Mouse (Mus musculus) bone marrow macrophage, adult 2 months (primary cell): ENCODE data around the gene Erich3.

Experiments used
- CTCF ChIP-seq: IDR thresholded peaks from 2 replicates; pipeline ENCODE4 v1.5.1; 2012; ENCODE audit warnings: low read depth, mild to moderate bottlenecking, low read length, moderate library complexity
- POLR2A ChIP-seq: IDR thresholded peaks from 2 replicates; pipeline ENCODE4 v1.6.1; 2012; ENCODE audit warnings: mild to moderate bottlenecking, low read depth, low read length, borderline replicate concordance

DNA sequence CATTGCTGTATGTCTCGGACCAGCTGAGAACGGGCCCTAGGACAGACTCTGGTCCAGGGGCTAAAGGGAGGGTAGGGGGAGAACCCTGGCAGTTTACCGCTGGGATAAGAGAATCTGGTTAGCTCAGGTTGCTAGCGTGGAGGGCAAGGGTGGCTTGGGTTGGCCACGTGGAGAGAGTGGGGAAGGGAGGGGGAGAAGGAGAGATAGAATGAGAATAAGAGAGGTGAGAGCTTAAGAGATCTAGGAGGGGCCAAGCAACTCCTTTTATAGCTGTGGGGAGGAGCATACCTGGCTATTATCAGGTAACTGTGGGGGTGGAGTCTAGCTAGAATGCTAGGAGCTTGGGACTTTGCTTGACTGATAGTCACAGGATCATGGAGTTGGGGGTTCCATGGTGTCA is 7.4 kb downstream of the Erich3 start:
- TF ChIP-seq CTCF (no peak), POLR2A (no peak)
